In genomic region chr8:123808671-123809070, GRCm38 (mm10) we compare ENCODE assay signal across 22 mouse cellular contexts.
"Had no signal": no experiment of that assay in that cellular context is flagged by ENCODE, and none has a peak within 500 bp of the region (broad histone marks: within the 10 kb centered on the region; RNA-seq: fewer than 3 reads in every experiment).

No protein-coding gene starts in this region.

- DNase-seq: kidney, adult 2 months; kidney, postnatal 10 days; kidney, postnatal 36 days; layer of hippocampus, postnatal 36 days; left cerebral cortex, postnatal 4 days; lung, adult 18-20 months; lung, postnatal 10 days; lung, postnatal 36 days; right cerebral cortex, adult 18-20 months; right cerebral cortex, postnatal 14 days; right cerebral cortex, postnatal 4 days; thymus, postnatal 36 days had no signal

- H3K27me3 ChIP-seq: kidney, embryonic 15.5 days; limb, embryonic 12.5 days; limb, embryonic 15.5 days; lung, embryonic 15.5 days; midbrain, embryonic 15.5 days; neural tube, embryonic 12.5 days; neural tube, embryonic 15.5 days had no signal

- H3K4me3 ChIP-seq: kidney, embryonic 15.5 days; limb, embryonic 12.5 days; limb, embryonic 15.5 days; lung, embryonic 15.5 days; megakaryocyte, embryonic 14.5 days; midbrain, embryonic 10.5 days; midbrain, embryonic 15.5 days; neural tube, embryonic 12.5 days; neural tube, embryonic 15.5 days had no signal

- H3K4me2 ChIP-seq: kidney, embryonic 15.5 days; limb, embryonic 12.5 days; limb, embryonic 15.5 days; lung, embryonic 15.5 days had no signal

- H3K9ac ChIP-seq: kidney, embryonic 15.5 days; limb, embryonic 12.5 days; limb, embryonic 15.5 days; lung, embryonic 15.5 days; midbrain, embryonic 15.5 days; neural tube, embryonic 12.5 days; neural tube, embryonic 15.5 days had no signal

- H3K36me3 ChIP-seq: kidney, embryonic 15.5 days; limb, embryonic 15.5 days; lung, embryonic 15.5 days; midbrain, embryonic 15.5 days; neural tube, embryonic 12.5 days had no signal

- ATAC-seq: intestine, postnatal 0 days; midbrain, embryonic 15.5 days had no signal

- H3K9me3 ChIP-seq: kidney, embryonic 15.5 days; limb, embryonic 12.5 days; limb, embryonic 15.5 days; lung, embryonic 15.5 days; megakaryocyte, embryonic 14.5 days; midbrain, embryonic 10.5 days; midbrain, embryonic 15.5 days; neural tube, embryonic 12.5 days; neural tube, embryonic 15.5 days had no signal

- H3K27ac ChIP-seq: kidney, embryonic 15.5 days; limb, embryonic 12.5 days; limb, embryonic 15.5 days; lung, embryonic 15.5 days; midbrain, embryonic 10.5 days; midbrain, embryonic 15.5 days; neural tube, embryonic 12.5 days; neural tube, embryonic 15.5 days had no signal
